Mouse (Mus musculus) stomach, embryonic 16.5 days (tissue): ENCODE measurements at regions not wholly inside any gene's neighbourhood (a gene's known extent, or its start where the extent isn't known, plus 50 kb on each side); places are given as distances from the start of the nearest gene placed in this dataset.

Source experiments
- ATAC-seq: fragments of 200-750 bp; cut with Nextera tagmentation; 2 replicates; pipeline ENCODE4 v1.8.0; 2017; ENCODE audit warnings: moderate number of reproducible peaks, moderate TSS enrichment; ENCODE audit not compliant: insufficient read depth, low FRiP score
- H3K27ac ChIP-seq: fragments of 300-500 bp; sonication (generic); 2 replicates; pipeline ENCODE4 v1.5.1; 2014; ENCODE audit warnings: low read length
- H3K27me3 ChIP-seq: fragments of 300-500 bp; sonication (generic); 2 replicates; pipeline ENCODE4 v1.6.1; 2014; ENCODE audit warnings: low read length, control low read depth, mixed read lengths; ENCODE audit not compliant: control insufficient read depth, insufficient read depth
- H3K36me3 ChIP-seq: fragments of 300-500 bp; sonication (generic); 2 replicates; pipeline ENCODE4 v1.6.1; 2014; ENCODE audit warnings: low read length; ENCODE audit not compliant: control insufficient read depth, insufficient read depth
- H3K4me1 ChIP-seq: fragments of 300-500 bp; sonication (generic); 2 replicates; pipeline ENCODE4 v1.6.1; 2014; ENCODE audit warnings: low read length, control low read depth, mixed read lengths; ENCODE audit not compliant: control insufficient read depth, insufficient read depth
- H3K4me2 ChIP-seq: fragments of 300-500 bp; sonication (generic); 2 replicates; pipeline ENCODE4 v1.6.1; 2014; ENCODE audit warnings: low read depth, low read length, mixed read lengths
- H3K4me3 ChIP-seq: fragments of 300-500 bp; sonication (generic); replicated peaks from 2 replicates; pipeline ENCODE4 v1.5.1; 2014; ENCODE audit warnings: mild to moderate bottlenecking, low read length
- H3K9ac ChIP-seq: fragments of 300-500 bp; sonication (generic); 2 replicates; pipeline ENCODE4 v1.6.1; 2014; ENCODE audit warnings: low read length
- H3K9me3 ChIP-seq: fragments of 300-500 bp; sonication (generic); replicated peaks from 2 replicates; pipeline ENCODE4 v1.6.1; 2016; ENCODE audit warnings: low read length, control low read depth; ENCODE audit not compliant: control insufficient read depth
- WGBS: fragments of 180-500 bp; shearing (Covaris S2); extraction: QIAGEN DNeasy Blood & Tissue Kit; methylation state at CpG from one replicate; pipeline ENCODE4 v1.1.7; 2014; 5-methylcytosine and 5-hydroxymethylcytosine counted together

- Histone ChIP-seq H3K9me3 (no peaks in the 10 kb centered on the region), H3K27ac (no peak overlapping the region), H3K4me2 (no peak overlapping the region), H3K4me1 (no peaks in the 10 kb centered on the region), H3K27me3 (no peaks in the 10 kb centered on the region), H3K4me3 (no peak overlapping the region), H3K36me3 (no peaks in the 10 kb centered on the region), H3K9ac (no peak overlapping the region)
- ATAC-seq, result no peak
- WGBS, result 38% methylated on average over 1 of the region's 1 CpGs
Measured at GRCm38 (mm10) chr10:37481879-37482278, 343.2 kb upstream of the Marcks start.

GRCm38 (mm10) chr10:37480331-37480730, 341.6 kb upstream of the Marcks start:
- no peak overlapping the region; the same call in 1 of the 2 replicates for H3K27ac ChIP-seq
- no peak overlapping the region for H3K4me2 ChIP-seq
- no peak overlapping the region for H3K9ac ChIP-seq
- H3K4me3 ChIP-seq, result no peak overlapping the region
- no peaks in the 10 kb centered on the region for H3K27me3 ChIP-seq
- no peaks in the 10 kb centered on the region for H3K9me3 ChIP-seq
- no peak for ATAC-seq
- WGBS, result 48% methylated on average over 1 of the region's 1 CpGs
- H3K4me1 ChIP-seq, result no peaks in the 10 kb centered on the region
- H3K36me3 ChIP-seq, result no peaks in the 10 kb centered on the region

GRCm38 (mm10) chr10:37478108-37478507, 339.4 kb upstream of the Marcks start:
- WGBS, result 88% methylated on average over 2 of the region's 2 CpGs
- no peak overlapping the region for H3K9ac ChIP-seq
- no peak overlapping the region for H3K27ac ChIP-seq
- no peak overlapping the region for H3K4me2 ChIP-seq
- no peak for ATAC-seq
- H3K27me3 ChIP-seq, result no peaks in the 10 kb centered on the region
- no peak overlapping the region for H3K4me3 ChIP-seq
- no peaks in the 10 kb centered on the region for H3K36me3 ChIP-seq
- no peaks in the 10 kb centered on the region for H3K9me3 ChIP-seq
- no peaks in the 10 kb centered on the region for H3K4me1 ChIP-seq

GRCm38 (mm10) chr10:37473086-37473485, 334.4 kb upstream of the Marcks start:
- H3K9me3 ChIP-seq, result no peaks in the 10 kb centered on the region
- WGBS, result 61% methylated on average over 5 of the region's 5 CpGs

GRCm38 (mm10) chr10:37457384-37457783, 318.7 kb upstream of the Marcks start:
- Histone ChIP-seq H3K4me1 (no peaks in the 10 kb centered on the region), H3K4me2 (no peak overlapping the region), H3K9ac (no peak overlapping the region), H3K4me3 (no peak overlapping the region), H3K36me3 (no peaks in the 10 kb centered on the region), H3K27ac (no peak overlapping the region), H3K27me3 (no peaks in the 10 kb centered on the region), H3K9me3 (no peaks in the 10 kb centered on the region)
- 77% methylated on average over 2 of the region's 2 CpGs for WGBS
- ATAC-seq, result no peak

More at GRCm38 (mm10) chr10:37473086-37473485, 334.4 kb upstream of the Marcks start:
- no peak overlapping the region for H3K4me3 ChIP-seq
- no peaks in the 10 kb centered on the region for H3K27me3 ChIP-seq
- H3K27ac ChIP-seq, result no peak overlapping the region
- no peaks in the 10 kb centered on the region for H3K4me1 ChIP-seq
- no peaks in the 10 kb centered on the region for H3K36me3 ChIP-seq
- no peak for ATAC-seq
- H3K4me2 ChIP-seq, result no peak overlapping the region
- no peak overlapping the region for H3K9ac ChIP-seq

GRCm38 (mm10) chr10:37449894-37450293, 311.2 kb upstream of the Marcks start:
- ATAC-seq, result no peak

GRCm38 (mm10) chr10:37447333-37448204, 308.8 kb upstream of the Marcks start:
- no peak overlapping the region for H3K4me3 ChIP-seq
- H3K27me3 ChIP-seq, result no peaks in the 10 kb centered on the region
- no peak overlapping the region for H3K27ac ChIP-seq
- H3K9me3 ChIP-seq, result no peaks in the 10 kb centered on the region
- H3K9ac ChIP-seq, result no peak overlapping the region
- no peaks in the 10 kb centered on the region for H3K36me3 ChIP-seq
- H3K4me1 ChIP-seq, result no peaks in the 10 kb centered on the region
- no peak overlapping the region for H3K4me2 ChIP-seq
- no peak for ATAC-seq
- 79% methylated on average over 4 of the region's 4 CpGs for WGBS

More at GRCm38 (mm10) chr10:37449894-37450293, 311.2 kb upstream of the Marcks start:
- H3K27me3 ChIP-seq, result no peaks in the 10 kb centered on the region
- H3K4me3 ChIP-seq, result no peak overlapping the region
- no peaks in the 10 kb centered on the region for H3K4me1 ChIP-seq
- no peak overlapping the region for H3K9ac ChIP-seq
- H3K27ac ChIP-seq, result no peak overlapping the region
- WGBS, result 58% methylated on average over 2 of the region's 2 CpGs
- no peaks in the 10 kb centered on the region for H3K36me3 ChIP-seq
- no peaks in the 10 kb centered on the region for H3K9me3 ChIP-seq
- no peak overlapping the region for H3K4me2 ChIP-seq

- 49% methylated on average over 4 of the region's 4 CpGs for whole genome bisulfite sequencing
Measured at GRCm38 (mm10) chr10:37439863-37440613, 301.3 kb upstream of the Marcks start.

GRCm38 (mm10) chr10:37438312-37438711, 299.6 kb upstream of the Marcks start:
- Histone ChIP-seq H3K4me1 (no peaks in the 10 kb centered on the region), H3K9ac (no peak overlapping the region), H3K27ac (no peak overlapping the region), H3K36me3 (no peaks in the 10 kb centered on the region), H3K4me3 (no peak overlapping the region), H3K9me3 (no peaks in the 10 kb centered on the region), H3K4me2 (no peak overlapping the region), H3K27me3 (no peaks in the 10 kb centered on the region)
- ATAC-seq, result no peak
- WGBS, result 63% methylated on average over 3 of the region's 3 CpGs

More at GRCm38 (mm10) chr10:37439863-37440613, 301.3 kb upstream of the Marcks start:
- Histone ChIP-seq H3K4me3 (no peak overlapping the region), H3K27ac (no peak overlapping the region), H3K36me3 (no peaks in the 10 kb centered on the region), H3K27me3 (no peaks in the 10 kb centered on the region), H3K4me1 (no peaks in the 10 kb centered on the region), H3K4me2 (no peak overlapping the region), H3K9ac (no peak overlapping the region), H3K9me3 (no peaks in the 10 kb centered on the region)
- no peak for ATAC-seq
